Mouse (Mus musculus): ENCODE measurements around the gene Pten. TPM values are rescaled to one million over a fixed set of nuclear protein-coding genes. Genes with fewer than 3 reads are reported as not detected.

The Pten gene
- polyA plus RNA-seq, 1 experiment from 2014 or later: 9.6 TPM

DNA sequence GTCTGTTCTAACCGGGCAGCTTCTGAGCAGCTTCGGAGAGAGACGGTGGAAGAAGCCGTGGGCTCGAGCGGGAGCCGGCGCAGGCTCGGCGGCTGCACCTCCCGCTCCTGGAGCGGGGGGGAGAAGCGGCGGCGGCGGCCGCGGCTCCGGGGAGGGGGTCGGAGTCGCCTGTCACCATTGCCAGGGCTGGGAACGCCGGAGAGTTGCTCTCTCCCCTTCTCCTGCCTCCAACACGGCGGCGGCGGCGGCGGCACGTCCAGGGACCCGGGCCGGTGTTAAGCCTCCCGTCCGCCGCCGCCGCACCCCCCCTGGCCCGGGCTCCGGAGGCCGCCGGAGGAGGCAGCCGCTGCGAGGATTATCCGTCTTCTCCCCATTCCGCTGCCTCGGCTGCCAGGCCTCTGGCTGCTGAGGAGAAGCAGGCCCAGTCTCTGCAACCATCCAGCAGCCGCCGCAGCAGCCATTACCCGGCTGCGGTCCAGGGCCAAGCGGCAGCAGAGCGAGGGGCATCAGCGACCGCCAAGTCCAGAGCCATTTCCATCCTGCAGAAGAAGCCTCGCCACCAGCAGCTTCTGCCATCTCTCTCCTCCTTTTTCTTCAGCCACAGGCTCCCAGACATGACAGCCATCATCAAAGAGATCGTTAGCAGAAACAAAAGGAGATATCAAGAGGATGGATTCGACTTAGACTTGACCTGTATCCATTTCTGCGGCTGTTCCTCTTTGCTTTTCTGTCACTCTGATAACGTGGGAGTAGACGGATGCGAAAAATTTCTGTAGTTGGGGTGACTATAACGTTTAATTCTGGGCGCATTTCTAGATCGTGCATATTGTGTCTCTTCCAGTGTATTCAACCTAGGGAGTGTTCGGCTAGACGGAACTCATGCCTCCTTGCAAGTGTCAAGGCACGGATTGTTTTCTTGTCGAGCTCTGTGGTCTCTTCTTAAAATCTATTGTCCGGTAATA is 815 bp downstream of the Pten start:
- no peak; the same call in 1 of the 2 replicates for ATAC-seq (replicated peaks; ENCODE audit: insufficient number of reproducible peaks, low FRiP score, low TSS enrichment)
- Histone ChIP-seq H3K27me3 (ENCODE audit: control insufficient read depth, insufficient read depth, low read length) (no peaks in the 10 kb centered on the region), H3K36me3 (ENCODE audit: control insufficient read depth, insufficient read depth, low read length) (no peaks in the 10 kb centered on the region), H3K4me1 (ENCODE audit: control insufficient read depth, insufficient read depth, low read length) (peaks cover 12% of the 10 kb centered on the region; the same call in 1 of the 2 replicates), H3K27ac (ENCODE audit: low read depth, low read length) (peak overlapping the region; percentile 97), H3K4me2 (peak overlapping the region; percentile 97), H3K9me3 (replicated peaks; ENCODE audit: control insufficient read depth, low read length) (no peaks in the 10 kb centered on the region), H3K4me3 (ENCODE audit: low read depth, low read length) (peak overlapping the region; percentile 95), H3K9ac (ENCODE audit: low read depth, low read length) (peak overlapping the region; percentile 97)
- under 1% methylated on average over 45 of the region's 69 CpGs for WGBS (ENCODE audit: insufficient replicate concordance)

DNA sequence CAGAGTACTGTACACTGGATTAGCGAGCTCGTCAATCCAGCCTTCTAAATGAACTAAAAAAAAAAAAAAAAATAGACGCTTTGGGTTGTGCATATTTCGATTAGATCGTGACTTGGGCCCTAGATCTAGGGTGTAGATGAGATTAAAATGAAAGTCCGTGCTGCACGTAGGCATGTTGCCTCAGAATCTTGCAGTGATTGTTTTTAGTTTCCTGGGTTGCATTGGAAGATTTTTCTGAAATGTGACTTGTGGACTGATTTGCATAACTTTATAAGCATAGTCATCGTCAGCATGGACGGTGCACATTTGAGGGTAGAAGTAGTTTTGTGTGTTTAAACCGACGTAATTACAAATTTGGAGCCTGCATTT is 1.5 kb downstream of the Pten start:
- Histone ChIP-seq H3K27me3 (ENCODE audit: control insufficient read depth, insufficient read depth, low read length) (no peaks in the 10 kb centered on the region), H3K36me3 (ENCODE audit: control insufficient read depth, insufficient read depth, low read length) (no peaks in the 10 kb centered on the region), H3K4me3 (ENCODE audit: low read depth, low read length) (peak overlapping the region; percentile 95), H3K27ac (ENCODE audit: low read depth, low read length) (0 out of 2 replicates have a peak overlapping the region, but pooled peaks have one; percentile 97), H3K9me3 (replicated peaks; ENCODE audit: control insufficient read depth, low read length) (no peaks in the 10 kb centered on the region), H3K9ac (ENCODE audit: low read depth, low read length) (peak overlapping the region; percentile 97), H3K4me1 (ENCODE audit: control insufficient read depth, insufficient read depth, low read length) (peaks cover 12% of the 10 kb centered on the region; the same call in 1 of the 2 replicates), H3K4me2 (peak overlapping the region; percentile 97)
- WGBS (ENCODE audit: insufficient replicate concordance): 1% methylated on average over 11 of the region's 11 CpGs
- ATAC-seq (replicated peaks; ENCODE audit: insufficient number of reproducible peaks, low FRiP score, low TSS enrichment): no peak

DNA sequence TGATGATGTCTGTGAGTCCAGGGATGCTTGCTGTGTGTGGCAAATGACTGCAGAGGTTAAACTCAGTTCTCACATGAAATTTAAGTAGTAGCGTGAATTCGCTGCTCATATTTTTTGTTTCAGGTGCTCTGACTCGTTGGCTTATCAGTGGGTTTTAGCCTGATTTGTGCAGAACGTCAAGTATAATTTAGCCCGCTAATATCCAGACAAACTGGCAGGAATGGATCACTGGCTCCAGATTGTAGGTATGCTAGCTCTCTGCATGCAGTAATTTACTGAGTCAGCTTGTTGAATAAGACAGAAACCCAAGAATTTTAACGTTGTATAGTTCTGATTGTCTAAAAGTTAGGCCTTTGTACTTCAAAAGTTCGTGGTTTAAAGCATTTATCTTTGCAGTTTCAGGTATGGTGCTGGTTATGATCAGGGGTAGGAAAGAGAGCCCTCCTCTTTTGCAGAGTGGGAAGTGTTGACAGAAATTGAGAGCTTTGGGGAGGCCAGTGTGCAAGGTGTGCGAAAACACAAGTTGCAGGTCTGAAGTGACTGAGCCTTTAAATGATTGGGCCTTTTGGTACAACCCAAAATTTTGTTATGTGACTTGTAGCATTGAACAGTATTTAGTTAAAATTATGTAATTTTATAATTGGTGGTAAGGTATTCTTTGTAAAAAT is 2.2 kb downstream of the Pten start:
- no peaks in the 10 kb centered on the region for H3K36me3 ChIP-seq (ENCODE audit: control insufficient read depth, insufficient read depth, low read length)
- H3K4me1 ChIP-seq (ENCODE audit: control insufficient read depth, insufficient read depth, low read length): peaks cover 12% of the 10 kb centered on the region; the same call in 1 of the 2 replicates
- H3K9me3 ChIP-seq (replicated peaks; ENCODE audit: control insufficient read depth, low read length): no peaks in the 10 kb centered on the region
- WGBS (ENCODE audit: insufficient replicate concordance): 4% methylated on average over 8 of the region's 8 CpGs
- H3K9ac ChIP-seq (ENCODE audit: low read depth, low read length): peak overlapping the region; percentile 64
- no peaks in the 10 kb centered on the region for H3K27me3 ChIP-seq (ENCODE audit: control insufficient read depth, insufficient read depth, low read length)
- ATAC-seq (replicated peaks; ENCODE audit: insufficient number of reproducible peaks, low FRiP score, low TSS enrichment): no peak
- no peak overlapping the region for H3K27ac ChIP-seq (ENCODE audit: low read depth, low read length)
- peak overlapping the region; percentile 97 for H3K4me2 ChIP-seq
- peak overlapping the region; percentile 95 for H3K4me3 ChIP-seq (ENCODE audit: low read depth, low read length)

DNA sequence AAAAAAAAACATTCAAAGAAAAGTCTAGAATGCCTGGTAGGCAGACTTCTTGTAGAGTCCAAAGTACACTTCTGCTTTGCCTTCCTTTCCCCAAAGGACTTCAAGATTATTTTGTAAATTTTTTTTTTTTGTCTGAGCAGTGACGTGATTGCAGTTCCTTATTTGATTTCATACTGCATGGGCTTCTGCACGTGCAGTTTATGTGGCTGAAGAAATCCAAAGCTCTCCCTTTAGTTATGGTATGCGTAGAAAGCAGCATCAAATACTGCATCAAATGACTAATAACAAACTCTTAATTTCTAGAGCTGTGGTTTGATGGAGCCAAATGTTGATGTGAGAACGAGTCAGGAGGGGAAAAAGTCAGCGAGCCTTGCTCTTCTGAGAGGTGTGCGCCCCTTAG is 3.2 kb downstream of the Pten start:
- Histone ChIP-seq H3K4me1 (ENCODE audit: control insufficient read depth, insufficient read depth, low read length) (peaks cover 9% of the 10 kb centered on the region; the same call in 1 of the 2 replicates), H3K27me3 (ENCODE audit: control insufficient read depth, insufficient read depth, low read length) (no peaks in the 10 kb centered on the region), H3K27ac (ENCODE audit: low read depth, low read length) (no peak overlapping the region), H3K4me2 (peak overlapping the region; percentile 97), H3K9me3 (replicated peaks; ENCODE audit: control insufficient read depth, low read length) (no peaks in the 10 kb centered on the region), H3K4me3 (ENCODE audit: low read depth, low read length) (0 out of 2 replicates have a peak overlapping the region, but pooled peaks have one; percentile 12), H3K9ac (ENCODE audit: low read depth, low read length) (no peak overlapping the region), H3K36me3 (ENCODE audit: control insufficient read depth, insufficient read depth, low read length) (no peaks in the 10 kb centered on the region)
- WGBS (ENCODE audit: insufficient replicate concordance): 48% methylated on average over 6 of the region's 6 CpGs
- ATAC-seq (replicated peaks; ENCODE audit: insufficient number of reproducible peaks, low FRiP score, low TSS enrichment): no peak

DNA sequence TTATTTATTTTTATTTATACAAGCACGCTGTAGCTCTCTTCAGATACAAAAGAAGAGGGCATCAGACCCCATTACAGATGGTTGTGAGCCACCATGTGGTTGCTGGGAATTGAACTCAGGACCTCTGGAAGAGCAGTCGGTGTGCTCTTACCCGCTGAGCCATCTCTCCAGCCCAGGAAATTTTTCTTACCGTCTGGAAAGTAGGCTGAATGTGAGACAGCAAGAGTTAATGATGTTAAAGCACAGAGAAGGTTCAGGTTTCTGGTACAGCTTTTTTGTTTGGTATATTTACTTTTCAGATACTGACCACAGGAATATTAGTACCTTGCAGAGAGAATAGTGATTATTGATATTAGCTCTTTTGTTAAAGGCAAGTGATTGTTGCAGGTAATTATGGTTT is 3.9 kb downstream of the Pten start:
- no peak for ATAC-seq (replicated peaks; ENCODE audit: insufficient number of reproducible peaks, low FRiP score, low TSS enrichment)
- 73% methylated on average over 4 of the region's 4 CpGs for WGBS (ENCODE audit: insufficient replicate concordance)
- Histone ChIP-seq H3K4me1 (ENCODE audit: control insufficient read depth, insufficient read depth, low read length) (peaks cover 9% of the 10 kb centered on the region; the same call in 1 of the 2 replicates), H3K27me3 (ENCODE audit: control insufficient read depth, insufficient read depth, low read length) (no peaks in the 10 kb centered on the region), H3K4me3 (ENCODE audit: low read depth, low read length) (no peak overlapping the region), H3K9ac (ENCODE audit: low read depth, low read length) (no peak overlapping the region), H3K36me3 (ENCODE audit: control insufficient read depth, insufficient read depth, low read length) (no peaks in the 10 kb centered on the region), H3K9me3 (replicated peaks; ENCODE audit: control insufficient read depth, low read length) (no peaks in the 10 kb centered on the region), H3K27ac (ENCODE audit: low read depth, low read length) (no peak overlapping the region), H3K4me2 (no peak overlapping the region)

DNA sequence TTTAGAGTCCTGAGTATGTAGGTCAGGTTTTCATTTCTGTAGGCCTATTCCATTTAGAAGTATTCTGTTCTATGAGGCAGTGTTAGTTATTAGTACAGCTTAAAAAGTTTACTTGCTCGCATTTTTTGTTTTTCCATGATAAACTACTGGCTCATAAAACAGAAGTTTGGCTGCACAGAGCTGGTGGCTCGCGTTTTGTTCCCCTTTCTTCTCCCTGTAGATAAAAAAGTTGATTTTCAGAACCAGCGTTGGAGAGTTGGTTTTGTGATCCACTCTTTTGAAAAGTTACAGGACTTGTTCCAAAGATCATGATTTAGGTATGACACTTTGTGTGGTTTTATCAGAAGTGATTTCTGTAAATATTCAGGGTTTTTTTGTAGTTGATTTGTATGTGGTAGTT is 5.2 kb downstream of the Pten start:
- ATAC-seq (replicated peaks; ENCODE audit: insufficient number of reproducible peaks, low FRiP score, low TSS enrichment): no peak
- Histone ChIP-seq H3K9ac (ENCODE audit: low read depth, low read length) (no peak overlapping the region), H3K4me1 (ENCODE audit: control insufficient read depth, insufficient read depth, low read length) (peaks cover 11% of the 10 kb centered on the region; the same call in 1 of the 2 replicates), H3K27me3 (ENCODE audit: control insufficient read depth, insufficient read depth, low read length) (no peaks in the 10 kb centered on the region), H3K27ac (ENCODE audit: low read depth, low read length) (no peak overlapping the region), H3K4me3 (ENCODE audit: low read depth, low read length) (no peak overlapping the region), H3K36me3 (ENCODE audit: control insufficient read depth, insufficient read depth, low read length) (no peaks in the 10 kb centered on the region), H3K9me3 (replicated peaks; ENCODE audit: control insufficient read depth, low read length) (no peaks in the 10 kb centered on the region), H3K4me2 (no peak overlapping the region)
- 79% methylated on average over 4 of the region's 4 CpGs for WGBS (ENCODE audit: insufficient replicate concordance)

DNA sequence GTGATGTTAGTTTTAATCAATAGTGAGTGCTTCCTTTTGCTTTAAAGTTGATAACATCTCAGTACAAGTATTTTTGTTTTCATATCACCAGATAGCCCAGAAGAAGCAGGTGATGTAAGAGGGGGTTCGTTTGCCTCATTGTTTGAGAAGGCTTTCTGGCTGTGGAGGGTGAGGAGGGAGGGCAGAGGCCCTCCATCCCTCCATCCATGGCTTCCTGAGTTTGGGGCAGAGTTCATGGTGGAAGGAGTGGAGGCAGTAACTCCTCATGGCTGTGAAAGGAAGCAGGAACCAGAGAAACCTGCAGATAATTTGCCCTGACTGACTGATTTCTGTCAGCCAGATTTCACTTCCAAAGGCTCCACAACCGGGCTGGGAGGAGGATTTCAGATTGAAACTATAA is 21.1 kb downstream of the Pten start:
- Histone ChIP-seq H3K27me3 (ENCODE audit: control insufficient read depth, insufficient read depth, low read length) (no peaks in the 10 kb centered on the region), H3K27ac (ENCODE audit: low read depth, low read length) (no peak overlapping the region), H3K4me1 (ENCODE audit: control insufficient read depth, insufficient read depth, low read length) (0 out of 2 replicates have a peak, but pooled peaks cover 5% of the 10 kb centered on the region), H3K4me2 (no peak overlapping the region), H3K9me3 (replicated peaks; ENCODE audit: control insufficient read depth, low read length) (no peaks in the 10 kb centered on the region), H3K4me3 (ENCODE audit: low read depth, low read length) (no peak overlapping the region), H3K36me3 (ENCODE audit: control insufficient read depth, insufficient read depth, low read length) (no peaks in the 10 kb centered on the region), H3K9ac (ENCODE audit: low read depth, low read length) (no peak overlapping the region)
- WGBS (ENCODE audit: insufficient replicate concordance): 25% methylated on average over 2 of the region's 2 CpGs
- ATAC-seq (replicated peaks; ENCODE audit: insufficient number of reproducible peaks, low FRiP score, low TSS enrichment): no peak

DNA sequence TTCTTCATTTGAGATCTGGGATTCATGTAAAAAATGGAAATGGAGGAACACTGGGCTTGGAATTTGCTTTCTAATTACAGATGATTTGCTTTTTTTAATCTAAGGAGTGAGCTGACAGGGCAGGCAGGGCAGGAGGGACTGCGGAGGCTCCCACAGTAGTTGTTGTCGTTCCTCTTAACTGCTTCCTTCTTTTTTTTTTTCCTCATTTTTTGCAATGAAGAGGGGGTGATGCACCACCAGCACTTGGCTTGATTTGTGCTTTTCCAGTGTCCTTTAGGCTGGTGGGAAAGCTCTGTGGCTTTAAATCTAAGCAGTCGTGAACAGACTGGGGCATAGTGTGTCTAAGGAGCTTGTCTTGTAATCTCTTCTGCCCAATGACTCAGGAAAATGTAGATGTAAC is 21.8 kb downstream of the Pten start:
- H3K36me3 ChIP-seq (ENCODE audit: control insufficient read depth, insufficient read depth, low read length): no peaks in the 10 kb centered on the region
- H3K27me3 ChIP-seq (ENCODE audit: control insufficient read depth, insufficient read depth, low read length): no peaks in the 10 kb centered on the region
- 0 out of 2 replicates have a peak, but pooled peaks cover 5% of the 10 kb centered on the region for H3K4me1 ChIP-seq (ENCODE audit: control insufficient read depth, insufficient read depth, low read length)
- no peak overlapping the region for H3K4me2 ChIP-seq
- 55% methylated on average over 3 of the region's 3 CpGs for WGBS (ENCODE audit: insufficient replicate concordance)
- no peak overlapping the region for H3K27ac ChIP-seq (ENCODE audit: low read depth, low read length)
- H3K4me3 ChIP-seq (ENCODE audit: low read depth, low read length): no peak overlapping the region
- H3K9me3 ChIP-seq (replicated peaks; ENCODE audit: control insufficient read depth, low read length): no peaks in the 10 kb centered on the region
- ATAC-seq (replicated peaks; ENCODE audit: insufficient number of reproducible peaks, low FRiP score, low TSS enrichment): no peak
- no peak overlapping the region for H3K9ac ChIP-seq (ENCODE audit: low read depth, low read length)
